Mouse (Mus musculus) CH12.LX (cell line): ENCODE measurements around the gene Rbfox1.

Source experiments
- CTCF ChIP-seq, 2 experiments: IDR thresholded peaks in 1 of 2; conservative IDR thresholded peaks in 1 of 2; 2 replicates each; pipeline ENCODE4 v1.5.1; 2011 to 2012; ENCODE audit warnings: low read depth in 2 of 2, low read length in 2 of 2, improper control_type of control experiment in 1 of 2, inconsistent platforms in 1 of 2, mild to moderate bottlenecking in 1 of 2, moderate library complexity in 1 of 2
- EP300 ChIP-seq: IDR thresholded peaks from 2 replicates; pipeline ENCODE4 v1.6.1; 2011; ENCODE audit warnings: low read length, improper control_type of control experiment
- HCFC1 ChIP-seq: IDR thresholded peaks from 2 replicates; pipeline ENCODE4 v1.6.1; 2012; ENCODE audit warnings: low read depth, mild to moderate bottlenecking, inconsistent platforms, low read length, improper control_type of control experiment
- JUND ChIP-seq: conservative IDR thresholded peaks from 2 replicates; pipeline ENCODE4 v1.6.1; 2011; ENCODE audit warnings: low read depth, low read length, improper control_type of control experiment
- MAFK ChIP-seq: IDR thresholded peaks from 2 replicates; pipeline ENCODE4 v1.6.1; 2011; ENCODE audit warnings: low read length, improper control_type of control experiment; ENCODE audit not compliant: insufficient replicate concordance
- MYC ChIP-seq: IDR thresholded peaks from 2 replicates; pipeline ENCODE4 v1.6.1; 2011; ENCODE audit warnings: low read depth, mild to moderate bottlenecking, improper control_type of control experiment, low read length
- PAX5 ChIP-seq: IDR thresholded peaks from 2 replicates; pipeline ENCODE4 v1.6.1; 2012; ENCODE audit warnings: low read length, inconsistent platforms, mixed read lengths
- POLR2A ChIP-seq: IDR thresholded peaks from 2 replicates; pipeline ENCODE4 v1.6.1; 2011; ENCODE audit warnings: low read depth, mild to moderate bottlenecking, improper control_type of control experiment, low read length
- POLR2AphosphoS2 ChIP-seq: IDR thresholded peaks from 2 replicates; pipeline ENCODE4 v1.6.1; 2011; ENCODE audit warnings: low read depth, low read length, improper control_type of control experiment
- RCOR1 ChIP-seq: conservative IDR thresholded peaks from 2 replicates; pipeline ENCODE4 v1.6.1; 2012; ENCODE audit warnings: low read depth, mild to moderate bottlenecking, inconsistent platforms, low read length, improper control_type of control experiment
- USF1 ChIP-seq: IDR thresholded peaks from 2 replicates; pipeline ENCODE4 v1.6.1; 2014; ENCODE audit warnings: low read depth, mild to moderate bottlenecking, inconsistent platforms, low read length, improper control_type of control experiment
- ZNF384 ChIP-seq: IDR thresholded peaks from 2 replicates; pipeline ENCODE4 v1.6.1; 2012; ENCODE audit warnings: low read depth, low read length, improper control_type of control experiment, inconsistent platforms

DNA sequence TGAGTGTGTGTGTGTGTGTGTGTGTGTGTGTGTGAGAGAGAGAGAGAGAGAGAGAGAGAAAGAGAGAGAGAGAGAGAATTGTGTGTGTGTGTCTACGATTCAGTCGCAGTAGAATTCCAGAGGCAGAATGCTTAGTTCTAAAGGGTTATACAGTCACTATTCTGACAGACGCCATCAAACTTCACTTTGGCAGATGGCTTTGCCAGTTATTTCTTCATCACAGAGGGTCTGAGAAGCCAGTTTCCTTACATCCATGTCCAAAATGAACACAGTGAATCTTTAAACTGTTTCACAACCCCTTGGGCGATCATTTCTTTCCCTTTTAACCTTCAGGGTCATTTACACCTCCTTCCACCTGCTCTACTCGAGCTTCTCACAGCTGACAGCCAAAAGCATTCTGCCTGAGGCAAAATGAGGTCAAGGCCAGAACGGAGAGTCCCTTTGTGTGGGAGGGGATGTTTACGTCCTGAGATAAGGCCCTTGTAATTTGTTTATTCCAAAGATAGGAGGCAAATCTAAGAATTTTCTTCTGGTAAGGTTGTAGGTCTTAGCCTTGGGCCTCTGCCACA lies 1209.1 kb downstream of the Rbfox1 start:
- no peak for TF ChIP-seq HCFC1
- no peak for TF ChIP-seq POLR2AphosphoS2
- no peak for TF ChIP-seq RCOR1
- no peak for TF ChIP-seq USF1
- no peak for TF ChIP-seq ZNF384
- TF ChIP-seq CTCF (conservative IDR thresholded peaks at IDR 0.05 in 1 of 2, IDR thresholded peaks at IDR 0.05 in 1 of 2; ENCODE audit: low read depth in 2 of 2, low read length in 2 of 2), result no peak
- no peak for TF ChIP-seq MAFK
- TF ChIP-seq JUND, result no peak
- TF ChIP-seq MYC, result no peak
- no peak for TF ChIP-seq POLR2A
- TF ChIP-seq EP300, result no peak
- TF ChIP-seq PAX5, result no peak
